In genomic region chr6:6873476-6874072, GRCm38 (mm10) we compare ENCODE assay signal across 16 mouse cellular contexts. TPM values are rescaled to one million over a fixed set of nuclear protein-coding genes. Genes with fewer than 3 reads are reported as not detected.
DNase-seq lines count a peak whose midpoint lies in the region; ATAC-seq and TF ChIP-seq lines count a peak whose summit lies in the region.
"Had no signal": no experiment of that assay in that cellular context is flagged by ENCODE, and none has a peak within 500 bp of the region (broad histone marks: within the 10 kb centered on the region; RNA-seq: fewer than 3 reads in every experiment).

No protein-coding gene starts in this region.

- ATAC-seq in midbrain, postnatal 0 days (ENCODE audit: low FRiP score), result no peak
- ATAC-seq in forebrain, embryonic 13.5 days, result no peak
- ATAC-seq in midbrain, embryonic 11.5 days (ENCODE audit: low FRiP score), result no peak

- peaks cover 100% of the 10 kb centered on the region for H3K27me3 ChIP-seq in midbrain, embryonic 10.5 days (ENCODE audit: low read depth, poor library complexity, severe bottlenecking)
- H3K27me3 ChIP-seq in midbrain, postnatal 0 days (ENCODE audit: insufficient read depth, low read length), result peaks cover 77% of the 10 kb centered on the region
- H3K27me3 ChIP-seq in forebrain, embryonic 13.5 days, result peaks cover 93% of the 10 kb centered on the region
- peaks cover 96% of the 10 kb centered on the region for H3K27me3 ChIP-seq in midbrain, embryonic 11.5 days (ENCODE audit: control insufficient read depth, insufficient read depth, low read length)

- H3K36me3 ChIP-seq in midbrain, embryonic 10.5 days, result no peaks in the 10 kb centered on the region
- H3K36me3 ChIP-seq in midbrain, postnatal 0 days (ENCODE audit: insufficient read depth, low read length), result no peaks in the 10 kb centered on the region
- no peaks in the 10 kb centered on the region for H3K36me3 ChIP-seq in forebrain, embryonic 13.5 days (ENCODE audit: poor library complexity, severe bottlenecking)
- no peaks in the 10 kb centered on the region for H3K36me3 ChIP-seq in midbrain, embryonic 11.5 days (ENCODE audit: control insufficient read depth, insufficient read depth, low read length)

- H3K9ac ChIP-seq in midbrain, postnatal 0 days (replicated peaks; ENCODE audit: low read length, poor library complexity, severe bottlenecking), result no peak overlapping the region
- H3K9ac ChIP-seq in forebrain, embryonic 13.5 days, result peak overlapping the region; percentile 94
- H3K9ac ChIP-seq in midbrain, embryonic 11.5 days (ENCODE audit: low read length), result no peak overlapping the region

- no peak for TF ChIP-seq CTCF in midbrain, postnatal 0 days (IDR thresholded peaks at IDR 0.05)

- H3K4me2 ChIP-seq in midbrain, postnatal 0 days (ENCODE audit: low read depth, low read length, poor library complexity, severe bottlenecking), result no peak overlapping the region
- peak overlapping the region; percentile 81 for H3K4me2 ChIP-seq in forebrain, embryonic 13.5 days
- no peak overlapping the region for H3K4me2 ChIP-seq in midbrain, embryonic 11.5 days

- H3K4me3 ChIP-seq in midbrain, embryonic 10.5 days, result no peak overlapping the region
- no peak overlapping the region for H3K4me3 ChIP-seq in midbrain, postnatal 0 days (ENCODE audit: low read depth, low read length)
- peak overlapping the region; percentile 67 for H3K4me3 ChIP-seq in forebrain, embryonic 13.5 days
- no peak overlapping the region for H3K4me3 ChIP-seq in midbrain, embryonic 11.5 days (ENCODE audit: low read depth, low read length)
- H3K4me3 ChIP-seq: heart, adult 2 months; layer of hippocampus, adult 2 months had no signal

- DNase-seq in midbrain, embryonic 10.5 days (ENCODE audit: low spot score), result peak; percentile 19
- no peak for DNase-seq in midbrain, postnatal 0 days (ENCODE audit: low spot score)
- DNase-seq in midbrain, embryonic 11.5 days (ENCODE audit: low spot score, missing footprints), result peak; percentile 94
- no peak for DNase-seq in gastrocnemius, adult 18-20 months (ENCODE audit: low spot score)
- no peak for DNase-seq in spleen, postnatal 4 days (ENCODE audit: low spot score in 2 of 2)
- no peak for DNase-seq in left cerebral cortex, adult 11 months (ENCODE audit: low spot score)
- DNase-seq: heart, adult 2 months; heart, postnatal 4 days; kidney, adult 9 months; liver; thymus, postnatal 25 days had no signal

- H3K27ac ChIP-seq in midbrain, embryonic 10.5 days (replicated peaks), result no peak overlapping the region
- no peak overlapping the region for H3K27ac ChIP-seq in midbrain, postnatal 0 days (ENCODE audit: low read depth, low read length)
- H3K27ac ChIP-seq in forebrain, embryonic 13.5 days, result peak overlapping the region; percentile 96
- no peak overlapping the region for H3K27ac ChIP-seq in midbrain, embryonic 11.5 days (ENCODE audit: low read depth, low read length)
- H3K27ac ChIP-seq: heart, adult 2 months; layer of hippocampus, adult 2 months had no signal

- peaks cover 15% of the 10 kb centered on the region for H3K4me1 ChIP-seq in midbrain, embryonic 10.5 days
- no peaks in the 10 kb centered on the region for H3K4me1 ChIP-seq in midbrain, postnatal 0 days (ENCODE audit: insufficient read depth, low read length)
- 0 out of 2 replicates have a peak, but pooled peaks cover 2% of the 10 kb centered on the region for H3K4me1 ChIP-seq in forebrain, embryonic 13.5 days
- no peaks in the 10 kb centered on the region for H3K4me1 ChIP-seq in midbrain, embryonic 11.5 days (ENCODE audit: control insufficient read depth, insufficient read depth, low read length)

- 1% methylated on average over 19 of the region's 19 CpGs for WGBS in midbrain, embryonic 10.5 days
- under 1% methylated on average over 19 of the region's 19 CpGs for WGBS in midbrain, postnatal 0 days
- WGBS in forebrain, embryonic 13.5 days, result under 1% methylated on average over 19 of the region's 19 CpGs
- WGBS in midbrain, embryonic 11.5 days, result under 1% methylated on average over 19 of the region's 19 CpGs

- H3K9me3 ChIP-seq in midbrain, embryonic 10.5 days (replicated peaks), result no peaks in the 10 kb centered on the region
- H3K9me3 ChIP-seq in midbrain, postnatal 0 days (ENCODE audit: low read length), result no peaks in the 10 kb centered on the region
- no peaks in the 10 kb centered on the region for H3K9me3 ChIP-seq in forebrain, embryonic 13.5 days (replicated peaks)
- no peaks in the 10 kb centered on the region for H3K9me3 ChIP-seq in midbrain, embryonic 11.5 days (ENCODE audit: control insufficient read depth, low read length)

RNA-seq across cellular contexts. Expression of gene Dlx5, which starts 8.3 kb away (rescaled TPM):
- polyA plus RNA-seq in midbrain, embryonic 10.5 days (2016; fragmentation: Nextera tagmentation; extraction: Ambion mirVana), result 4.5 and 8.9 TPM in 2 replicates
- total RNA-seq in midbrain, postnatal 0 days (2014; rRNA removed), result 0.49 and 0.76 TPM in 2 replicates
- 3.3 and 6.7 TPM in 2 replicates for polyA plus RNA-seq in midbrain, postnatal 0 days (2015; fragmentation: Nextera tagmentation; extraction: Ambion mirVana)
- polyA plus RNA-seq in forebrain, embryonic 13.5 days (2015; fragmentation: Nextera tagmentation; extraction: Ambion mirVana), result 84.5 and 91.5 TPM in 2 replicates
- 5.2 and 7.7 TPM in 2 replicates for polyA plus RNA-seq in midbrain, embryonic 11.5 days (2014; fragmentation: Nextera tagmentation; extraction: Ambion mirVana)
- total RNA-seq in gastrocnemius, adult 18-20 months (2021), result not detected
- total RNA-seq: common myeloid progenitor, adult 5-6 weeks had no signal

RNA-seq across cellular contexts. Expression of gene Dlx6, which starts 10.4 kb away (rescaled TPM):
- polyA plus RNA-seq in midbrain, embryonic 10.5 days (2016; fragmentation: Nextera tagmentation; extraction: Ambion mirVana), result 0.48 and 0.79 TPM in 2 replicates
- 0.57 and 1.5 TPM in 2 replicates for total RNA-seq in midbrain, postnatal 0 days (2014; rRNA removed)
- polyA plus RNA-seq in midbrain, postnatal 0 days (2015; fragmentation: Nextera tagmentation; extraction: Ambion mirVana), result 0.81 and 1.1 TPM in 2 replicates
- polyA plus RNA-seq in forebrain, embryonic 13.5 days (2015; fragmentation: Nextera tagmentation; extraction: Ambion mirVana), result 15.5 and 16.2 TPM in 2 replicates
- 0.33 and 0.81 TPM in 2 replicates for polyA plus RNA-seq in midbrain, embryonic 11.5 days (2014; fragmentation: Nextera tagmentation; extraction: Ambion mirVana)
- total RNA-seq in gastrocnemius, adult 18-20 months (2021), result not detected
- total RNA-seq: adrenal gland, adult 18-20 months; common myeloid progenitor, adult 5-6 weeks; heart, adult 2 months; heart, postnatal 4 days had no signal
- polyA plus RNA-seq: heart, adult 2 months; lung, embryonic 16.5 days had no signal

Comparison
In these comparisons a context has a peak if more than half of its experiments do, and no peak if none do; other contexts are left out.
1. DNase-seq: peak in midbrain, embryonic 10.5 days (single experiment) and midbrain, embryonic 11.5 days (single experiment); none in midbrain, postnatal 0 days (single experiment), gastrocnemius, adult 18-20 months (single experiment), spleen, postnatal 4 days (0 of 2) and left cerebral cortex, adult 11 months (single experiment).